Mouse (Mus musculus) myocyte (in vitro differentiated cells): ENCODE measurements at regions not wholly inside any gene's neighbourhood (a gene's known extent, or its start where the extent isn't known, plus 50 kb on each side); places are given as distances from the start of the nearest gene placed in this dataset.

Source experiments
- H3K27me3 ChIP-seq: one replicate; pipeline ENCODE4 v1.6.1; 2011; ENCODE audit not compliant: control insufficient read depth, insufficient read depth, insufficient read length
- H3K36me3 ChIP-seq: one replicate; pipeline ENCODE4 v1.6.1; 2011; ENCODE audit not compliant: control insufficient read depth, insufficient read depth
- H3K4me2 ChIP-seq: one replicate; pipeline ENCODE4 v1.6.1; 2011; ENCODE audit warnings: low read depth, control low read depth
- H3K4me3 ChIP-seq: one replicate; pipeline ENCODE4 v1.5.1; 2011; ENCODE audit warnings: mild to moderate bottlenecking, control low read depth, moderate library complexity
- H3K79me2 ChIP-seq: one replicate; pipeline ENCODE4 v1.6.1; 2011; ENCODE audit not compliant: control insufficient read depth, insufficient read depth
- H3ac ChIP-seq: one replicate; pipeline ENCODE4 v1.6.1; 2011; ENCODE audit not compliant: control insufficient read depth, insufficient read length
- CEBPB ChIP-seq: IDR thresholded peaks from 2 replicates; pipeline ENCODE4 v1.6.1; 2011; ENCODE audit warnings: mild to moderate bottlenecking, moderate library complexity; ENCODE audit not compliant: poor library complexity, insufficient read depth, severe bottlenecking
- E2F4 ChIP-seq: IDR thresholded peaks from one replicate; pipeline ENCODE4 v1.6.1; 2011; ENCODE audit warnings: mild to moderate bottlenecking, control low read depth, moderate library complexity; ENCODE audit not compliant: insufficient read depth
- MAX ChIP-seq: IDR thresholded peaks from one replicate; pipeline ENCODE4 v1.6.1; 2011; ENCODE audit warnings: low read depth, mild to moderate bottlenecking, control low read depth
- MYOD1 ChIP-seq, 3 experiments: IDR thresholded peaks; one replicate each; pipeline ENCODE4 v1.6.1; 2011; ENCODE audit warnings: control low read depth in 2 of 3, low read depth in 2 of 3, mild to moderate bottlenecking in 2 of 3, moderate library complexity in 1 of 3; ENCODE audit not compliant: insufficient read length in 2 of 3, control insufficient read depth in 1 of 3
- MYOG ChIP-seq, 3 experiments: IDR thresholded peaks; one replicate each; pipeline ENCODE4 v1.6.1; 2011; ENCODE audit warnings: control low read depth in 2 of 3, low read depth in 2 of 3, mild to moderate bottlenecking in 2 of 3; ENCODE audit not compliant: insufficient read length in 2 of 3, control insufficient read depth in 1 of 3, insufficient read depth in 1 of 3
- POLR2A ChIP-seq: IDR thresholded peaks from one replicate; pipeline ENCODE4 v1.6.1; 2011; ENCODE audit warnings: low read depth, mild to moderate bottlenecking, control low read depth, moderate library complexity; ENCODE audit not compliant: insufficient read length
- POLR2AphosphoS2 ChIP-seq: IDR thresholded peaks from one replicate; pipeline ENCODE4 v1.6.1; 2011; ENCODE audit warnings: low read depth, control low read depth; ENCODE audit not compliant: insufficient read length
- REST ChIP-seq: IDR thresholded peaks from one replicate; pipeline ENCODE4 v1.6.1; 2011; ENCODE audit warnings: mild to moderate bottlenecking, control low read depth, moderate library complexity; ENCODE audit not compliant: insufficient read depth, insufficient read length
- SRF ChIP-seq: IDR thresholded peaks from one replicate; pipeline ENCODE4 v1.6.1; 2011; ENCODE audit warnings: low read depth; ENCODE audit not compliant: control insufficient read depth, insufficient read length
- TCF12 ChIP-seq: IDR thresholded peaks from one replicate; pipeline ENCODE4 v1.6.1; 2011; ENCODE audit warnings: mild to moderate bottlenecking, control low read depth; ENCODE audit not compliant: poor library complexity, insufficient read depth, severe bottlenecking
- TCF3 ChIP-seq: IDR thresholded peaks from one replicate; pipeline ENCODE4 v1.6.1; 2011; ENCODE audit warnings: low read depth, control low read depth; ENCODE audit not compliant: insufficient read length
- USF1 ChIP-seq: IDR thresholded peaks from one replicate; pipeline ENCODE4 v1.6.1; 2011; ENCODE audit warnings: low read depth, mild to moderate bottlenecking, control low read depth, moderate library complexity

- H3ac ChIP-seq = no peak overlapping the region
- H3K4me3 ChIP-seq = no peak overlapping the region
- no peaks in the 10 kb centered on the region for H3K27me3 ChIP-seq
- H3K79me2 ChIP-seq = no peaks in the 10 kb centered on the region
- H3K4me2 ChIP-seq = no peak overlapping the region
- TF ChIP-seq E2F4 = no peak
- TF ChIP-seq POLR2AphosphoS2 = no peak
- TF ChIP-seq CEBPB = no peak
- no peak for TF ChIP-seq POLR2A
- no peaks in the 10 kb centered on the region for H3K36me3 ChIP-seq
Measured at GRCm38 (mm10) chr13:46201029-46201599, 72.4 kb upstream of the Stmnd1 start.

GRCm38 (mm10) chr13:46193131-46193530 is 80.4 kb upstream of the Stmnd1 start:
- Histone ChIP-seq H3K27me3 (no peaks in the 10 kb centered on the region), H3ac (no peak overlapping the region), H3K36me3 (no peaks in the 10 kb centered on the region), H3K79me2 (no peaks in the 10 kb centered on the region), H3K4me3 (no peak overlapping the region), H3K4me2 (no peak overlapping the region)
- TF ChIP-seq E2F4 = no peak
- TF ChIP-seq POLR2AphosphoS2 = no peak
- no peak for TF ChIP-seq MYOG (IDR thresholded peaks at IDR 0.05; ENCODE audit: control insufficient read depth in 1 of 3, insufficient read depth in 1 of 3, insufficient read length in 2 of 3, low read depth in 2 of 3)
- TF ChIP-seq MYOD1 (IDR thresholded peaks at IDR 0.05; ENCODE audit: control insufficient read depth in 1 of 3, insufficient read length in 2 of 3, low read depth in 2 of 3) = no peak
- TF ChIP-seq SRF = no peak
- no peak for TF ChIP-seq REST

GRCm38 (mm10) chr13:46189726-46190125 is 83.8 kb upstream of the Stmnd1 start:
- H3ac ChIP-seq = no peak overlapping the region
- H3K36me3 ChIP-seq = no peaks in the 10 kb centered on the region
- TF ChIP-seq SRF = no peak
- no peaks in the 10 kb centered on the region for H3K27me3 ChIP-seq
- H3K4me3 ChIP-seq = no peak overlapping the region
- no peaks in the 10 kb centered on the region for H3K79me2 ChIP-seq
- no peak overlapping the region for H3K4me2 ChIP-seq

- TF ChIP-seq REST (no peak), MYOG (IDR thresholded peaks at IDR 0.05; ENCODE audit: control insufficient read depth in 1 of 3, insufficient read depth in 1 of 3, insufficient read length in 2 of 3, low read depth in 2 of 3) (no peak), E2F4 (no peak), POLR2AphosphoS2 (no peak), TCF3 (no peak), POLR2A (no peak), MAX (no peak), SRF (no peak), USF1 (no peak), TCF12 (no peak), CEBPB (no peak), MYOD1 (IDR thresholded peaks at IDR 0.05; ENCODE audit: control insufficient read depth in 1 of 3, insufficient read length in 2 of 3, low read depth in 2 of 3) (no peak)
- no peak overlapping the region for H3K4me2 ChIP-seq
- no peak overlapping the region for H3K4me3 ChIP-seq
- H3ac ChIP-seq = no peak overlapping the region
- peaks cover 5% of the 10 kb centered on the region for H3K27me3 ChIP-seq
- H3K36me3 ChIP-seq = no peaks in the 10 kb centered on the region
- H3K79me2 ChIP-seq = no peaks in the 10 kb centered on the region
Measured at GRCm38 (mm10) chr13:46182851-46183250, 90.7 kb upstream of the Stmnd1 start.

GRCm38 (mm10) chr13:46180606-46181133 is 92.9 kb upstream of the Stmnd1 start:
- H3K27me3 ChIP-seq = peaks cover 9% of the 10 kb centered on the region
- no peak overlapping the region for H3ac ChIP-seq
- TF ChIP-seq MYOD1 (IDR thresholded peaks at IDR 0.05; ENCODE audit: control insufficient read depth in 1 of 3, insufficient read length in 2 of 3, low read depth in 2 of 3) = no peak
- TF ChIP-seq CEBPB = no peak
- no peak for TF ChIP-seq MAX
- no peak for TF ChIP-seq REST
- no peak for TF ChIP-seq POLR2AphosphoS2
- no peak for TF ChIP-seq USF1
- TF ChIP-seq MYOG (IDR thresholded peaks at IDR 0.05; ENCODE audit: control insufficient read depth in 1 of 3, insufficient read depth in 1 of 3, insufficient read length in 2 of 3, low read depth in 2 of 3) = no peak
- TF ChIP-seq TCF3 = no peak
- no peak for TF ChIP-seq E2F4
- no peak for TF ChIP-seq POLR2A
- TF ChIP-seq TCF12 = no peak
- no peak for TF ChIP-seq SRF
- no peak overlapping the region for H3K4me3 ChIP-seq
- H3K79me2 ChIP-seq = no peaks in the 10 kb centered on the region
- H3K4me2 ChIP-seq = peak overlapping the region; percentile 37
- no peaks in the 10 kb centered on the region for H3K36me3 ChIP-seq
